Mouse (Mus musculus) olfactory bulb, adult 2 months (tissue): Measurements from ENCODE around the gene Sgms1.

ENCODE experiments used
- CTCF ChIP-seq: fragments of 200-500 bp; IDR thresholded peaks from 2 replicates; pipeline ENCODE4 v1.5.1; 2012; ENCODE audit warnings: low read depth, mild to moderate bottlenecking, low read length, moderate library complexity; ENCODE audit not compliant: insufficient read depth
- POLR2A ChIP-seq: fragments of 200-500 bp; IDR thresholded peaks from 2 replicates; pipeline ENCODE4 v1.6.1; 2012; ENCODE audit warnings: mild to moderate bottlenecking, low read depth, low read length, moderate library complexity; ENCODE audit not compliant: insufficient read depth

GRCm38 (mm10) chr19:32394825-32395224, 5.3 kb upstream of the Sgms1 start:
- TF ChIP-seq POLR2A (no peak), CTCF (no peak)
